ENCODE assay signal across 1 mouse cellular context in genomic region chr6:115638188-115638587, GRCm38 (mm10). TPM values are rescaled to one million over a fixed set of nuclear protein-coding genes. Genes with fewer than 3 reads are reported as not detected.
"Had no signal": no experiment of that assay in that cellular context is flagged by ENCODE, and none has a peak within 500 bp of the region (broad histone marks: within the 10 kb centered on the region; RNA-seq: fewer than 3 reads in every experiment).

No protein-coding gene starts in this region.

RNA-seq across cellular contexts. Expression of gene Mkrn2os, which starts 45.8 kb away (rescaled TPM):
- total RNA-seq: neutrophil, adult 5-6 weeks had no signal
